Mouse (Mus musculus) stomach, postnatal 0 days (tissue): Measurements from ENCODE around the gene Ano3. TPM values are rescaled to one million over a fixed set of nuclear protein-coding genes. Genes with fewer than 3 reads are reported as not detected.

Experiments
- ATAC-seq: fragments of 200-750 bp; cut with Nextera tagmentation; 2 replicates; pipeline ENCODE4 v1.8.0; 2017; ENCODE audit not compliant: low FRiP score, low TSS enrichment
- DNase-seq: peaks from one replicate; pipeline ENCODE4 v3.0.0-alpha.2; 2016; ENCODE audit warnings: low spot score
- H3K27ac ChIP-seq: fragments of 300-500 bp; sonication (generic); replicated peaks from 2 replicates; pipeline ENCODE4 v1.5.1; 2014; ENCODE audit warnings: mild to moderate bottlenecking, control low read depth
- H3K27me3 ChIP-seq: fragments of 300-500 bp; sonication (generic); 2 replicates; pipeline ENCODE4 v1.6.1; 2014; ENCODE audit warnings: low read length; ENCODE audit not compliant: control insufficient read depth, insufficient read depth
- H3K36me3 ChIP-seq: fragments of 300-500 bp; sonication (generic); 2 replicates; pipeline ENCODE4 v1.6.1; 2014; ENCODE audit warnings: low read length, mixed read lengths; ENCODE audit not compliant: control insufficient read depth, insufficient read depth
- H3K4me1 ChIP-seq: fragments of 300-500 bp; sonication (generic); replicated peaks from 2 replicates; pipeline ENCODE4 v1.6.1; 2014; ENCODE audit warnings: antibody characterized with exemption; ENCODE audit not compliant: control insufficient read depth, insufficient read depth
- H3K4me2 ChIP-seq: fragments of 300-500 bp; sonication (generic); replicated peaks from 2 replicates; pipeline ENCODE4 v1.6.1; 2014; ENCODE audit warnings: low read depth, mild to moderate bottlenecking, control low read depth, moderate library complexity
- H3K4me3 ChIP-seq: fragments of 300-500 bp; sonication (generic); 2 replicates; pipeline ENCODE4 v1.5.1; 2014; ENCODE audit warnings: low read depth, low read length, control low read depth
- H3K9ac ChIP-seq: fragments of 300-500 bp; sonication (generic); 2 replicates; pipeline ENCODE4 v1.6.1; 2014; ENCODE audit warnings: mild to moderate bottlenecking, low read length, control low read depth, mixed read lengths
- H3K9me3 ChIP-seq: fragments of 300-500 bp; sonication (generic); 2 replicates; pipeline ENCODE4 v1.6.1; 2016; ENCODE audit warnings: low read length; ENCODE audit not compliant: control insufficient read depth
- CTCF ChIP-seq: IDR thresholded peaks from 2 replicates; pipeline ENCODE4 v1.5.1; 2016; ENCODE audit warnings: antibody characterized with exemption, low read depth, mild to moderate bottlenecking, moderate library complexity
- EP300 ChIP-seq: optimal IDR thresholded peaks from 2 replicates; pipeline ENCODE3; 2016; ENCODE audit warnings: antibody characterized with exemption
- WGBS: fragments of 180-500 bp; shearing (Covaris S2); extraction: QIAGEN DNeasy Blood & Tissue Kit; methylation state at CpG from one replicate; pipeline ENCODE4 v1.1.7; 2014; 5-methylcytosine and 5-hydroxymethylcytosine counted together
- polyA plus RNA-seq: library from polyadenylated mRNA; unstranded; fragments of >200 nt; fragmentation: Nextera tagmentation; extraction: Ambion mirVana; gene quantifications from 2 replicates; pipeline ENCODE4 v1.2.1, GENCODE M21; 2015

Gene Ano3
- polyA plus RNA-seq, 1 experiment from 2014 or later = 0.16 TPM

DNA sequence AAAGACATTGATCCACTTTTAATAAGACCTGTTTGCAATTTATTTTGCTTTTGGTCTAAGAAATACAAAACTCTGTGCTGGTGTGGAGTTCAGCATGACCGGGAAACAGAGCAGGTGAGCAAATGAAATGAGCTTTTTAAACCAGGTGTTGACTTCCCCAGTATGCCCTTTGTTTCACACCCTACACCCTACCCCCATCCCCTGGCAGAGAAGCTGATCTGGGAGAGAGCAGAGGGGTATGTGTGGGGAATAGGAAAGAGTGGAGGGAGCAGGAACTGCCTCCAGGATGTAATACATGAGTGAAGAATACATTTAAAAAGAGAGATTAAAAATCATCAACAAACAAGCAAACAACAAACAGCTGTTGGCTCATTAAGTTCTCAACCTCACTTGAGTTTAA, 306.4 kb downstream of the Ano3 start:
- no peak overlapping the region for H3K9ac ChIP-seq
- H3K9me3 ChIP-seq = no peaks in the 10 kb centered on the region
- H3K36me3 ChIP-seq = no peaks in the 10 kb centered on the region
- ATAC-seq = no peak
- no peak overlapping the region for H3K4me2 ChIP-seq
- H3K4me3 ChIP-seq = no peak overlapping the region
- H3K27me3 ChIP-seq = no peaks in the 10 kb centered on the region
- no peaks in the 10 kb centered on the region for H3K4me1 ChIP-seq
- no peak for DNase-seq
- TF ChIP-seq CTCF (no peak), EP300 (no peak)
- no peak overlapping the region for H3K27ac ChIP-seq
- 51% methylated on average over 1 of the region's 1 CpGs for whole genome bisulfite sequencing

Other genes starting within 250 kb of the Ano3 start
- 6.8 and 7.2 TPM in 2 replicates for gene Muc15, start 229.6 kb downstream of the Ano3 start, polyA plus RNA-seq
- gene Gm13941, start 155.1 kb upstream of the Ano3 start, polyA plus RNA-seq = not detected in 2 replicates
- gene Gm15130, start 202.0 kb upstream of the Ano3 start, polyA plus RNA-seq = not detected in 2 replicates